Mouse (Mus musculus) embryonic fibroblast, embryonic 13.5 days (primary cell): ENCODE measurements at regions not wholly inside any gene's neighbourhood (a gene's known extent, or its start where the extent isn't known, plus 50 kb on each side); places are given as distances from the start of the nearest gene placed in this dataset.

Experiments used
- H3K27ac ChIP-seq: 2 replicates; pipeline ENCODE4 v1.5.1; 2012; ENCODE audit warnings: low read length, control low read depth, inconsistent platforms; ENCODE audit not compliant: insufficient read depth
- H3K4me1 ChIP-seq: 2 replicates; pipeline ENCODE4 v1.6.1; 2011; ENCODE audit warnings: low read length; ENCODE audit not compliant: control insufficient read depth, insufficient read depth
- H3K4me3 ChIP-seq: 2 replicates; pipeline ENCODE4 v1.5.1; 2011; ENCODE audit warnings: mild to moderate bottlenecking, control low read depth, low read length; ENCODE audit not compliant: insufficient read depth
- CTCF ChIP-seq: IDR thresholded peaks from 2 replicates; pipeline ENCODE4 v1.5.1; 2011; ENCODE audit warnings: mild to moderate bottlenecking, control low read depth, low read length, moderate library complexity, borderline replicate concordance; ENCODE audit not compliant: insufficient read depth
- POLR2A ChIP-seq: IDR thresholded peaks from 2 replicates; pipeline ENCODE4 v1.6.1; 2011; ENCODE audit warnings: low read depth, mild to moderate bottlenecking, control low read depth, low read length, moderate library complexity

- TF ChIP-seq CTCF (no peak), POLR2A (no peak)
- H3K27ac ChIP-seq, result no peak overlapping the region
- H3K4me1 ChIP-seq, result peaks cover 2% of the 10 kb centered on the region; the same call in 1 of the 2 replicates
- no peak overlapping the region for H3K4me3 ChIP-seq
Observed at GRCm38 (mm10) chr2:173409433-173409832, 113.0 kb upstream of the 1700021F07Rik start.

DNA sequence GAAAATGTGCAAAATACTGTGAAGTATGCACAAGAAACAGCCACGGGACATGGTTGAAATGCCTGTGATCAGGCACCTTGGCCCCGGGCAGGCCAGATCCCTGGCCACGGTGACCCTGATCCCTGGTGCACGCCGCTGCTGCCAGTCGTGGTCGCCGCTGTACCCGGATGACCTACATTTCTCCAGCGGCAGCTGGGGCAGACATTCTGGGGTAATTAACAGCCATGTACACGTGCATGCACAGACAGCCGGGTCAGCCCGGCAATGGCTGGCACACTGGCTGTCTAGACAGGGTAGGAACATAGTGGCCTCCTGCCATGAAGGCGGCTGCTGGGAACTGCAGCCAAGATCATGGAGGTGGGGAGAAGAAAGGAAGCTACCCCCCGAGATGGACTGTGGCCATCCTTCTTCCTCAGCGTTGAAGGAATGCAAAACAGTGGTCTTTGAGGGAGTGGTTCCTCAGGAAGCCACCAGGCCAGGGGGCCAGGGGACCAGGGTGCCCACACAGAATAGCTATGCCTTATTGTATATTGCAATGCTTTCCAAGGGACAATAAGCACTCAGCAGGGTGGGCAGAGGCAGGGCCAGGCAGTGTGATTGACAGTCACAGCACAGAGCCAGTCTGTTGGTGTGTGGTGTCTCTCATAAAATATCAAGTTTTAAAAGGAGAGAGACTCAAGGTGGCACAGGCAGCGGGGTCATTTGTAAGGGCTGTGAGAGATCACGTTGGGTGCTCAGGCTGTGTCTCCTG, 108.3 kb upstream of the 1700021F07Rik start:
- TF ChIP-seq POLR2A (no peak), CTCF (no peak)
- Histone ChIP-seq H3K27ac (no peak overlapping the region; the same call in 1 of the 2 replicates), H3K4me1 (0 out of 2 replicates have a peak, but pooled peaks cover 2% of the 10 kb centered on the region), H3K4me3 (no peak overlapping the region)

- Histone ChIP-seq H3K4me3 (no peak overlapping the region), H3K27ac (no peak overlapping the region), H3K4me1 (0 out of 2 replicates have a peak, but pooled peaks cover 2% of the 10 kb centered on the region)
- TF ChIP-seq CTCF (no peak), POLR2A (no peak)
Observed at GRCm38 (mm10) chr2:173415429-173415828, 107.0 kb upstream of the 1700021F07Rik start.

GRCm38 (mm10) chr2:173416921-173417320, 105.5 kb upstream of the 1700021F07Rik start:
- Histone ChIP-seq H3K4me1 (0 out of 2 replicates have a peak, but pooled peaks cover 2% of the 10 kb centered on the region), H3K27ac (no peak overlapping the region), H3K4me3 (no peak overlapping the region)
- no peak for TF ChIP-seq POLR2A
- peak; percentile 45; the same call in 1 of the 2 replicates for TF ChIP-seq CTCF

DNA sequence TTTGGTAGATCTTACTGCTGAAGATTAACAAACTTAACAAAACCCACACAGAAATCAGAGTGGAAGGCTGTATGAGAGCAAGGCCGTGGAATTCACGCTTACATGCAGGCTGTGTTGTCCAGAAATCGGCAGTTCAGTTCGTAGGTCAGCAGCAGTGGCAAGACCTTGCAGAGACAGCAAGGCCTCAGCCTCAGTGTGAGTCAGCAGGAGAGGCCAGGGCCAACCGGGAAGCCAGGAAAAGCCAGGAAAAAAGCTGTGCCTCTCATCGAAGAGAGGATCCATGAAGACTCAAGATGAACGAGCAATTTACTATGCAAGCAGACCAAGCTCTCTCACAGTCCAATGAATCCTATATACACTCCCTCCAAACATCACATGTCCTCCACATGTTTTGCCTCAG, 103.4 kb upstream of the 1700021F07Rik start:
- H3K27ac ChIP-seq, result no peak overlapping the region
- no peaks in the 10 kb centered on the region for H3K4me1 ChIP-seq
- TF ChIP-seq CTCF, result no peak
- no peak for TF ChIP-seq POLR2A
- no peak overlapping the region for H3K4me3 ChIP-seq

DNA sequence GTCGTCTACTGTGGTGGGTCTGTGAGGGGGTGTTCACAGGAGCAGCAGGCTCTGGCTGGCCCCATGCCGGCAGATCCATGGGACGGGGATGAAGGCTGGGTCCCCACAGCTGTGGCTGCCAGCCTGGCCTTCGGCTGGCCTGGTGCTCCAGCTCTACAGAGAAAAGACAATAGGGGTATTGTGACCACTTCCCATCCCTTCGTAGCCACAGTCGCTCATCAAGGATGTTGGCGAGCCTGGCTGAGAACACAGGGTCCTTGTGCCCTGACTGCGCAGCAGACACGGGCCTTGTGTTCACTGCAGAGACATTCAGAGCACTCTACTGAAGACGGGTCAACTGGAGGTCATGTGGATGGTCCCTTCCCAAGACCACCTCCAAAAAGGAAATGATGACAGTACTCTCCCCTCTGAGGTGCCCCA, 102.4 kb upstream of the 1700021F07Rik start:
- TF ChIP-seq POLR2A (no peak), CTCF (no peak)
- no peak overlapping the region for H3K4me3 ChIP-seq
- no peak overlapping the region for H3K27ac ChIP-seq
- H3K4me1 ChIP-seq, result no peaks in the 10 kb centered on the region

GRCm38 (mm10) chr2:173420481-173420880, 101.9 kb upstream of the 1700021F07Rik start:
- Histone ChIP-seq H3K4me1 (no peaks in the 10 kb centered on the region), H3K4me3 (no peak overlapping the region), H3K27ac (no peak overlapping the region)
- TF ChIP-seq POLR2A (no peak), CTCF (no peak)

GRCm38 (mm10) chr2:173424875-173425274, 97.5 kb upstream of the 1700021F07Rik start:
- H3K4me3 ChIP-seq, result no peak overlapping the region
- H3K27ac ChIP-seq, result no peak overlapping the region
- H3K4me1 ChIP-seq, result no peaks in the 10 kb centered on the region
- TF ChIP-seq CTCF (no peak), POLR2A (no peak)

DNA sequence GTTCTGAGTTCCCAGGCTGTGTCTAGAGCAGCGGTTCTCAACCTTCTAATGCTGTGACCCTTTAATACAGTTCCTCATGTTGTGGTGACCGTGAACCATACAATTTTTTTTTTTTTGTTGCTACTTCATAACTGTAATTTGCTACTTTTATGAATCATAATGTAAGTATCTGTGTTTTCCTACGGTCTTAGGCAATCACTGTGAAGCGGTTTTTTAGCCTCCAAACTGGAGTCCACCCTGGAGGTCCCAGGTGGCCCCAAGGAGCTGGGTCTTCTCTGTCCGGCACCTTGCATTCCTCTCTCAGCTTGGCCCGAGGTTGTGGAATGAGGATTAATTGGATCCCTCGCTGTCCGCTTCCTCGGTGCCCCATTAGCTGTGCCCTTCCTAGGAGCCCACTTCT, 96.6 kb upstream of the 1700021F07Rik start:
- H3K4me3 ChIP-seq, result no peak overlapping the region
- H3K4me1 ChIP-seq, result no peaks in the 10 kb centered on the region
- no peak overlapping the region for H3K27ac ChIP-seq
- TF ChIP-seq CTCF, result no peak
- TF ChIP-seq POLR2A, result no peak
